Mouse (Mus musculus) c-Kit-positive CD71-positive TER-119-positive erythroid progenitor cells, embryonic 14.5 days (primary cell): ENCODE measurements around the gene Aloxe3.
A peak's percentile ranks its signal among the peaks of the same experiment; 100 is the strongest.
"Not testable (repeated sequence)": the region's sequence is repeated elsewhere in the genome, so short reads cannot be mapped to it uniquely, and the experiment has no call there.

ENCODE experiments used
- DNase-seq: peaks from one replicate; pipeline ENCODE4 v3.0.0-alpha.2; 2013; ENCODE audit warnings: low spot score

Aloxe3 gene

DNA sequence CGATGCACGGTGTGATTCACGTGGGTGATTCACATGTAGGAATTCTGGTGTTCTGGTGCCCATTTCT, at the start of gene Aloxe3:
Gene Aloxe3 (plus strand): TSS at position 45 of the 67 bp plus-strand sequence.
- DNase-seq: no peak

DNA sequence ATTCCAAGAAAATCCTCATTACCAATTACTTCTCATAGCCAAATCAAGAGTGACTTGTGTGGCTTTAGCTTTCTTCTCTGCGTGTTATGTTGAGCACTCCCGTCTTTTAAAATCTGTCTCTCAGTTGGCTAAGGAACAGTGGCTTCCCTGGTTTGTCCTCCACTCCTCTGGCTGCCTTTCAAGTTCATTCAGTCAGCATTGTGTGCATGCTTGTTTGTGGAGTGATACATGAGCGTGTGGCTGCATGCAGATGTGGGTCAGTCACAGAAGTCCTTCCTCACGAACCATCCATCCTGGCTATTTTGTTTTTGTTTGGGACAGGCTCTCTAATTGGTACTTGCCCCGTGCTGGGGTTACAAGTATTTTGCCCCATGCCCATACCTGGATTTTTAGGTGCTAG, 49.1 kb upstream of the Aloxe3 start:
- no peak for DNase-seq

GRCm38 (mm10) chr11:69077316-69077715, 48.4 kb upstream of the Aloxe3 start:
- no peak for DNase-seq

- no peak for DNase-seq
Measured at GRCm38 (mm10) chr11:69078041-69078440, 47.7 kb upstream of the Aloxe3 start.

DNA sequence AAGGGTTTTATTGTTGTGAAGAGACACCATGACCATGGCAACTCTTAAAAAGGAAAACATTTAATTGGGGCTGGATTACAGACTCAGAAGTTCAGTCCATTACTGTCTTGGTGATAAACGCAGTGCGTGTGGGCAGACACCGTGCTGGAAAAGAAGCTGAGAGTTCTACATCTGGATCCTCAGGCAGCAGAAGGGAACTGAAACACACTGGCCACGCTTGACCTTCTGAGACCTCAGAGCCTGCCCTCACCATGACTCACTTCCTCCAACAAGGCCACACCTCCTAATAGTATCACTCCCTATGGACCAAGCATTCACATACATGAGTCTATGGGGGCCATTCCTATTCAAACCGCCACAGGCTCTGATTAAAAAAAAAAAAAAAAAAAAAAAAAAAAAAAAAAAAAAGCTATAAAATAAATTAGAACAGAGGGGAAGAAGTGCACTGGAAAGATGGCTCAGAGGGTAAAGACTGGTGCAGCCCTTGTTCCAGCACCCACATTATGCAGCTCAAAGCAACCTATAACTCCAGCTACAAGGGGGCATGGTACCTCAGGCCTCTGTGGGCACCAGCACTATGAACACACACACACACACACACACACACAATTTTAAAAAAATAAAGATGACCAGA, 46.8 kb upstream of the Aloxe3 start:
- DNase-seq: no peak

DNA sequence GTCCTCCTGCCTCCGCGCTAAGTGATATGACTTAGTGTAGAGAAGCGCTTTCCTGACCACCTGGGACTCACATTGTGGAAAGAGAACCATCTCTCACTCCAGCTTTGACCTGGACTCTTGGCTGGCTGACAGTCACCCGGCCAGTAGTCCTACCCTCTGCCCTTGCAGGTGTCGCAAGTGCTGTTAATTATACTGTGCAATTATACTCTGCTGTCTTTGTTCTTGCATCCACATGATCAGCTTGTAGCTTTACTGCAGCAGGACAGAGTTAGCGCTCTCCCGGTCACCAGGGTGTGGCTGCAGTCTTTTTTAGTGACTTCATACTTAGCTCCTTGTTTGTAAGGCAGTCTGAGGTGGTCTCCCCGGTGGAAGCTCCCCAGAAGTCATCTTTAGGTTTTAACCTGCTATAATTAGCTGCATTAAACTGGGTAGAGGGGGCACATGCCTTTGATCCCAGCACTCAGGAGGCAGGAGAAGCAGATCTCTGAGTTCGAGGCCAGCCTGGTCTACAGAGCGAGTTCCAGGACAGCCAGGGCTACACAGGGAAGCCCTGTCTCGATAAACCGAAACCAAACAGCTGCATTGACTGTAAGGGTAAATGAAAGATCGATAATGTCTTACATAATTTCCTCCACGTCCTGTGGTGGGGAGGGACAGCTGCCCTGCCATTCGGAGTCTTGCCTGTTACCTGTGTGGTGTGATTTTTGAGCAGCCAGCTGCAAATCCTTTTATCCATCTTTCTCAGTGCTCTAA, 45.4 kb upstream of the Aloxe3 start:
- no peak for DNase-seq

DNA sequence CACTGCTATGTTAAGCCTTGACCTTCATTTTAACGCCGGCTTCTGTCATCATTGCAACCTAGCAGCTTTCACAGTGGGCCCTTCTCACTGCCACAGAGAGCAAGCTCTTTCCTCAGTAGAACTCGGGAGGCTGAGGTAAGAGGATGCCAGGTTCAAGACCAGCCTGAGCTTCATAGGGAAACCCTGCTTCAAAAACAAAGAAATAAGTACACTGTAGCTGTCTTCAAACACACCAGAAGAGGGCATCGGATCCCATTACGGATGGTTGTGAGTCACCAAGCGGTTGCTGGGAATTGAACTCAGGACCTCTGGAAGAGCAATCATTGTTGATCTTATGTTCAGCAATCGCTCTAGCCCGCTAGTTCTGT, 44.9 kb upstream of the Aloxe3 start:
- no peak for DNase-seq

DNA sequence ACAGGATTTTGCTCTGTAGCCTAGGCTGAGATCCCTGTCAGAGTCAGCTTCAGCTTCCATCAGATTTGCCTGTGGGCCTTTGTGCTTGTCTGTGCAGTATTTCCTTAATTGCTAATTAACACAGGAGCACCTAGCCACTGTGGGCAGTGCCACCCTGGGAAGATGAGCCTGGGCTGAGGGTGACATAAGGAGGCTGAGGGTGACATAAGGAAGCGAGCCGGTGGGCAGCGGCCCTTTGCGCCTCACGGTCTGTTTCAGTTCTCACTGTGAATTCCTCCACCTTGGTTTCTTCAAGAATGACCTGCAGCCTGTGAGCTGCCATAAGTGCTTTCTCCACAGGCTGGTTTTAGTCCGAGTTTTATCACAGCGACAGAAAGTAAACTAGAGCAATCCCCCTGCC, 44.1 kb upstream of the Aloxe3 start:
- DNase-seq: no peak

GRCm38 (mm10) chr11:69085608-69086007, 40.1 kb upstream of the Aloxe3 start:
- no peak for DNase-seq

DNA sequence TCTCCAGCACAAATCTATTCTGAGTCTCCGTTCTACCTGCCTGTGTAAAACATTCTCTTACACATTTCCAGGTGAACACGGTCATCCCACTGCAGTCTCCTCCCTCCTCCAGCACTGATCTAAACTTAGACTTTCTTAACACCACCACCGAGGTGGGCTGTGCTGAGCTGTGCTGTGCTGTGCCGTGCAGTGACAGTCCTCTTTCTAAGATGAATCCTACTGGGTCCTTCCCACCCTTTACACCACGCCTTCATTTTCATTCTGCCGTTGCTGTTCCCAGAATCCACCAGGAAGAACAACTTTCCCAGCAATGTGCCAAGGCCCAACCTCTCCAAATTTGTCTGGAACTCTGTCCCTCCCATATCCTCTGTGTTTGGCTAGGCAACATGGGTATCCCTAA, 39.3 kb upstream of the Aloxe3 start:
- no peak for DNase-seq

- DNase-seq: no peak
Measured at GRCm38 (mm10) chr11:69087082-69087481, 38.6 kb upstream of the Aloxe3 start.

DNA sequence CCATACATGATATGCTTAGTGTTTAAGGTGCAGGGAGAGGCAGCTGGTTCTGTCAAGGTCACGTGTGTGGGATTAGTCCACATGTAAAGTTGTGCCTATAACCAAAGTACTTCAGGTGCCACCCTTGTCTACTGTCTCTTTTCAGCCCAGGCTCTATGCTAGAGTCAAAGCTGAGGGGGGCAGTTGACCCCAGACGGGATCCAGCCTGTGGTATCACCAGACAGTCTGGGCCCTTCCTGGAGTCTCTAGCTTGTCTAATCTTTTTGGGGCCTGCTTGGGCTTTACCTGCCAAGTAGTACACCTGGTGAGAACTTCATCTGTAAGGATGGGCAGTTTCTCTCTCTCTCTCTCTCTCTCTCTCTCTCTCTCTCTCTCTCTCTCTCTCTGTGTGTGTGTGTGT, 38.1 kb upstream of the Aloxe3 start:
- no peak for DNase-seq

- DNase-seq: no peak
Measured at GRCm38 (mm10) chr11:69088103-69088855, 37.4 kb upstream of the Aloxe3 start, which contains the start of gene Vamp2. TSS of gene Vamp2 (plus strand) at chr11:69088490.

GRCm38 (mm10) chr11:69088856-69089615, 36.7 kb upstream of the Aloxe3 start:
- peak; percentile 71 for DNase-seq

DNA sequence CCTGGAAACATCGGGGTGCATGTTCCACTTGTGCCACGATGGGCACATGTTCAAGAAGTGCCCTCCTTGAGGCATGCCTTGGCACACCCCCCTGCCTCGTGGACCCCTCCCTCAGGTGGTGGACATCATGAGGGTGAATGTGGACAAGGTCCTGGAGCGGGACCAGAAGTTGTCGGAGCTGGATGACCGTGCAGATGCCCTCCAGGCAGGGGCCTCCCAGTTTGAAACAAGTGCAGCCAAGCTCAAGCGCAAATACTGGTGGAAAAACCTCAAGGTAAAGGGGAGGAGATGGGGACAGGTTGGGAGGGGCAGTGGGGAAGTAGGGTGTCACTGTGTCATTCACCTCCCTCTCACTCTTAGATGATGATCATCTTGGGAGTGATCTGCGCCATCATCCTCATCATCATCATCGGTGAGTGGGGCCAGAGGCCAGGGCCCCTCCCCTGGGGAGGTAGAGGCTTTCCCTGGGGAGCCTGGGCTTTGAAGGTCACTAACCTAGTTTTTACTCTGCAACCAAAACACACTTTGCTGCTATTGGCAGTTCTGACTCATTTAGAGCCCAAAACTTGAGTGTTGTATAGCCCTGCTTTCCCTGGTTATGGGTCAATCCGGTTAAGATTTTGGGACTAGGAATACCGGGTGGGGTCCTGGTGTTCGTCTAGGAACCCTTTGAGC, 35.9 kb upstream of the Aloxe3 start:
- no peak for DNase-seq

- no peak for DNase-seq
Measured at GRCm38 (mm10) chr11:69090367-69090766, 35.3 kb upstream of the Aloxe3 start.

DNA sequence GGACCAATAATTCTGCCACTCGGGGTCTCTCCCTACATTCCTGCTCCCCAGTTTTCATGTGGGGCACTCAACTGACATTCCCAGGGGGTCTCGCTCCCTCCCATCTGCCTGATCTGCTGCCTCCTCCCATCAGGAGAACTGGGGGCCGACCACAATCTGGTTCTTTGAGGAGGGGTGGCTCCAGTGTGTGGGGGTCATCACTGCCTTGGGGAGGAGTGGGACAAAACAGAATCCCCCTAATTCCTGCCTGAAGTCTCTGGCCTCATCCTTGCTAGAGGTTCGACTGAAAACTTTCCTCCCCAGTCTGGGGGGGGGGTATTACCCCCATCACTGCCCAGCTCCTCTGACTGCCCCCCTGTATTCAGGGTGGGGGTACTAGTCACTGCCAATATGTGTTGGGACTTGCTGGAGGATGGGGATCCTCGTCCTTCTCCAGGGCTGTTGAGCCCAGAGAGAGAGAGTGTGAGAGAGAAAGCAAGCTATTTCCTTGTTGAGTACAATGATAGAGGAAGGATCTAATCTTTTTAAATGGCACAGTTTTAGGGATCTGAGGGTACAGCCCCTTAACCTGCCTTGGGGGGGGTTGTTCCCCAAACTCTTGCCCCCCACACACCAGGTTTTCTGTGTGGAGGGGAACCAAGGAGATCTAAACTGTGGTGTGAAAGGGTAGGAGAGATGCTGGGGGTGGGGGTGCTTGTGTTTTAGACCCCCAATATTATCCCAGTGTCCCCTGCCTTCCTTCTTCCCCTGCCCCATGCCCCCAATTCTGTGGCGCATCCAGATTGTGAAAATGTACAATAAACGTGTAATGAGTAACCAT, 33.9 kb upstream of the Aloxe3 start:
- no peak for DNase-seq

DNA sequence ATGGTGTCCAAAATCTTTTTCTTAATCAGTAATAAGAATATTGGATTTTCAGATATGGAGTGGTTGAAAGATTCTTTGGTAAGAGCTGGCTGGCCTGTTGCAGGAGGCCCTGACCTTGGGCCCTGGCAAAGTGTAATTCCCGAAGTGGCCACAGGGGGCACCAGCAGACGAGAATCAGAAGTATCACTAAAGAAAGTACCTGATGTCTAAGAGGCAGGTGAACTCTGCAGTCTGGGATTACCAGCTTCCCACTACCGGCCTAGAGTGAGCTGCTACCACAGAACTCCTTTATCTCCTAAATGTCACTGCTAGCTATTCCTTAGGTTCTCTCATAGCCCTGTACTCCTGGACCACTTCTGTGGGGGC, 33.3 kb upstream of the Aloxe3 start:
- peak; percentile 82 for DNase-seq

- no peak for DNase-seq
Measured at GRCm38 (mm10) chr11:69092871-69093270, 32.8 kb upstream of the Aloxe3 start.

DNA sequence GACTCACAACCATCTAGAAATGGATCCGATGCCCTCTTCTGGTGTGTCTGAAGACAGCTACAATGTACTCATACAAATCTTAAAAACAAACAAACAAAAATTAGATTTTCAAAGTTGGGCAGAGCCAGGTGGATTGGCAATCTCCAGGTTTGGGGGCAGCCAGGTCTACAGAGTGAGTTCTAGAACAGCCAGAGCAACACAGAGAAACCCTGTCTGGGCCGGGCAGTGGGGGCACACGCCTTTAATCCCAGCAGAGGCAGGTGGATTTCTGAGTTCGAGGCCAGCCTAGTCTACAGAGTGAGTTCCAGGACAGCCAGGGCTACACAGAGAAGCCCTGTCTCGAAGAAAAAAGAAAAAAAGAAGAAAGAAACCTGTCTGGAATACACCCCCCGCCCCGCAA, 31.8 kb upstream of the Aloxe3 start:
- DNase-seq: not testable (repeated sequence)

GRCm38 (mm10) chr11:69094697-69095429, 30.8 kb upstream of the Aloxe3 start, which contains the start of gene Per1:
TSS of gene Per1 (plus strand) at chr11:69095217.
- peak; percentile 99 for DNase-seq
